Mouse (Mus musculus): ENCODE measurements around the gene Mrtfb. TPM values are rescaled to one million over a fixed set of nuclear protein-coding genes. Genes with fewer than 3 reads are reported as not detected.

The Mrtfb gene
- polyA plus RNA-seq, 1 experiment from 2014 or later, result 19.8 TPM

DNA sequence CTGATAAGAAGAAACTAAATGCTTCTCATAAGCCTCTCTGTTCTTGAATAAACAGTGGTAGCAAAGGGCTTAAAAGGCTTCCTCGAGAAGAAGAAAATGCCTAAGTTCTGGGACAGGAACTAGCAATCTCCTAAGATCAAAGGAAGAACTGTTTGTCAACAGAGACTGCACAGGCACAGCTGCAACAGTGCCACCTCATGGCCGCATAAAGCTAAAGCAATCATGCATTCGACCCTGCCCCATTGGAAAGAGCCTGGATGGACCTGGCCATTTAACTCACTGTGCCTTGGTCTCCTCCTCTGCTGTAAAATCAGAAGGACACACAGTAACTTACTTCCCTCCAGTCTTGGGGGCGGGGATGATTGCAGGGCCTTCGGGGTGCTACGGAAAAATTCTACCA, 184.2 kb downstream of the Mrtfb start:
- no peaks in the 10 kb centered on the region for H3K27me3 ChIP-seq (ENCODE audit: insufficient read depth, low read length)
- peak; percentile 79 for DNase-seq (ENCODE audit: low spot score)
- ATAC-seq (replicated peaks; ENCODE audit: low FRiP score, low read depth), result no peak
- no peak overlapping the region for H3K4me2 ChIP-seq (ENCODE audit: low read length)
- no peak overlapping the region for H3K4me3 ChIP-seq (replicated peaks; ENCODE audit: low read depth, low read length)
- H3K27ac ChIP-seq, result no peak overlapping the region
- TF ChIP-seq CTCF (IDR thresholded peaks at IDR 0.05; ENCODE audit: low read depth), result peak; percentile 80
- no peak overlapping the region for H3K9ac ChIP-seq (ENCODE audit: low read depth, low read length)
- no peaks in the 10 kb centered on the region for H3K4me1 ChIP-seq (replicated peaks; ENCODE audit: insufficient read depth, low read length)
- WGBS, result 44% methylated on average over 6 of the region's 6 CpGs
- H3K36me3 ChIP-seq (ENCODE audit: insufficient read depth, low read length), result no peaks in the 10 kb centered on the region
- H3K9me3 ChIP-seq (replicated peaks; ENCODE audit: low read length), result no peaks in the 10 kb centered on the region

DNA sequence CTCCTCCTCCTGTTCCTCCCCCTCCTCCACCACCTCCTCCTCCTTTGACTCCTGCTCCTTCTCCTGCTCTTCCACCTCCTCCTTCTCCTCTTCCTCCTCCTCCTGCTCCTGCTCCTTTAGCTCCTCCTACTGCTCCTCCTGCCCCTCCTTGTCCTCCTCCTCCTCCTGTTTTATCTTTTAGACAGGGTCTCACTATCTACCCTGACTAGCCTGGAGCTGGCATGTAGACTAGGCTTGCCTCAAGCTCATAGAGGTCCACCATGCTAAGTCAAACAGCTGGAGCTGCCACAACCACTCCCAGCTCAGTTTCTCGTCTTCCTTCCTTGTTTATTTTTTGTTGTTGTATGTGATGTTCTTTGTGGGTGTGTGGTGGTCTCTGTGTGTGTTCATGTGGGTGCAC, 187.5 kb downstream of the Mrtfb start:
- ATAC-seq (replicated peaks; ENCODE audit: low FRiP score, low read depth), result no peak
- no peaks in the 10 kb centered on the region for H3K36me3 ChIP-seq (ENCODE audit: insufficient read depth, low read length)
- H3K4me1 ChIP-seq (replicated peaks; ENCODE audit: insufficient read depth, low read length), result peaks cover 4% of the 10 kb centered on the region; the same call in 1 of the 2 replicates
- H3K9ac ChIP-seq (ENCODE audit: low read depth, low read length), result no peak overlapping the region
- no peaks in the 10 kb centered on the region for H3K27me3 ChIP-seq (ENCODE audit: insufficient read depth, low read length)
- WGBS, result 57% methylated on average over 1 of the region's 1 CpGs
- no peak overlapping the region for H3K27ac ChIP-seq
- H3K9me3 ChIP-seq (replicated peaks; ENCODE audit: low read length), result no peaks in the 10 kb centered on the region
- H3K4me3 ChIP-seq (replicated peaks; ENCODE audit: low read depth, low read length), result no peak overlapping the region
- H3K4me2 ChIP-seq (ENCODE audit: low read length), result no peak overlapping the region
- no peak for TF ChIP-seq CTCF (IDR thresholded peaks at IDR 0.05; ENCODE audit: low read depth)
- no peak for DNase-seq (ENCODE audit: low spot score)

DNA sequence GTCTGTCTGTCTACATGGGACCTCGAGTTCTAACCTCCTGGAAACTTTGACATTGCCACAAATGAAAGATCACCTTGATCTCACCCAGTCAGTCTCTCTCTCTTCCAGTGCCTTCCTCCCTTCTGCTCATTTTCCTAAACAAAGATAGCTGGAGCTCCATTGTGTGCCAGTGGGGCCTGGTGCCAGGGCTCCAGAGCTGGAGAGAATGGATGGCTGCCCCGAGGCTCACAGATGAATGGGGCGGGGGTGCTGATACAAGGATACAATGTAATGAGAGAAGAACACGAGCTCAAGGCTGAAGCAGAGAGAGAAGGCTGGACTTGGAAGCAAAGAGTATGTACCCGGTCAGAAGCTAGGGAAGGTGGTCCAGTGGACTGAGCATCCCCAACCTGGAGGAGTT, 189.2 kb downstream of the Mrtfb start:
- H3K36me3 ChIP-seq (ENCODE audit: insufficient read depth, low read length), result no peaks in the 10 kb centered on the region
- no peak overlapping the region for H3K9ac ChIP-seq (ENCODE audit: low read depth, low read length)

DNA sequence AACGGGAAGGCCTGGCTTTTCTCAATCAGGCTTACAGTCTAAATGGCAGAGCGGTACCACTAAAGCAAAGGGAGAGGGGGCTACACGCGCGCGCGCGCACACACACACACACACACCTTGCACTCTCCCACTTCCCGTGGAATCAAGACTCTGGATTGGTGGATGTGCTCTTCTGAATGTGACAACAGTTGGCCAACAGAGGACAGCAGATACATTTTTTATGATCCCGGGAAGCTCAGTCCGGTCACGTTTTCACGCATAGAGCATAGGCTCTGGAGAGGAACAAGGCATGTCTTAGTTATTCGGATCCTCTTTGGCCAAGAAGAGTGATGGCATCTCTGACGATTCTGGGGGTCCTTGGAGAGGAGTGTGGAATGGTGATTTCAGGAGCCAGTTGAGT, 190.2 kb downstream of the Mrtfb start:
- Histone ChIP-seq H3K9ac (ENCODE audit: low read depth, low read length) (0 out of 2 replicates have a peak overlapping the region, but pooled peaks have one; percentile 69), H3K4me1 (replicated peaks; ENCODE audit: insufficient read depth, low read length) (peaks cover 4% of the 10 kb centered on the region; the same call in 1 of the 2 replicates), H3K4me2 (ENCODE audit: low read length) (peak overlapping the region; percentile 100), H3K9me3 (replicated peaks; ENCODE audit: low read length) (no peaks in the 10 kb centered on the region), H3K4me3 (replicated peaks; ENCODE audit: low read depth, low read length) (peak overlapping the region; percentile 86), H3K36me3 (ENCODE audit: insufficient read depth, low read length) (no peaks in the 10 kb centered on the region), H3K27ac (no peak overlapping the region), H3K27me3 (ENCODE audit: insufficient read depth, low read length) (no peaks in the 10 kb centered on the region)
- TF ChIP-seq CTCF (IDR thresholded peaks at IDR 0.05; ENCODE audit: low read depth), result peak; percentile 58
- ATAC-seq (replicated peaks; ENCODE audit: low FRiP score, low read depth) (no peak), DNase-seq (ENCODE audit: low spot score) (peak; percentile 64)
- WGBS, result 22% methylated on average over 15 of the region's 15 CpGs

More for the DNA sequence above, 189.2 kb downstream of the Mrtfb start:
- Histone ChIP-seq H3K27ac (no peak overlapping the region), H3K4me2 (ENCODE audit: low read length) (no peak overlapping the region), H3K4me1 (replicated peaks; ENCODE audit: insufficient read depth, low read length) (peaks cover 4% of the 10 kb centered on the region; the same call in 1 of the 2 replicates), H3K9me3 (replicated peaks; ENCODE audit: low read length) (no peaks in the 10 kb centered on the region), H3K4me3 (replicated peaks; ENCODE audit: low read depth, low read length) (no peak overlapping the region), H3K27me3 (ENCODE audit: insufficient read depth, low read length) (no peaks in the 10 kb centered on the region)
- DNase-seq (ENCODE audit: low spot score), result no peak
- WGBS, result 70% methylated on average over 5 of the region's 5 CpGs
- no peak for TF ChIP-seq CTCF (IDR thresholded peaks at IDR 0.05; ENCODE audit: low read depth)
- ATAC-seq (replicated peaks; ENCODE audit: low FRiP score, low read depth), result no peak

- H3K27ac ChIP-seq, result no peak overlapping the region
- 0 out of 2 replicates have a peak, but pooled peaks have one; percentile 26 for ATAC-seq (replicated peaks; ENCODE audit: low FRiP score, low read depth)
- H3K4me2 ChIP-seq (ENCODE audit: low read length), result peak overlapping the region; percentile 100
- under 1% methylated on average over 11 of the region's 11 CpGs for WGBS
- peak overlapping the region; percentile 86 for H3K4me3 ChIP-seq (replicated peaks; ENCODE audit: low read depth, low read length)
- peaks cover 4% of the 10 kb centered on the region; the same call in 1 of the 2 replicates for H3K4me1 ChIP-seq (replicated peaks; ENCODE audit: insufficient read depth, low read length)
- TF ChIP-seq CTCF (IDR thresholded peaks at IDR 0.05; ENCODE audit: low read depth), result no peak
- 0 out of 2 replicates have a peak overlapping the region, but pooled peaks have one; percentile 69 for H3K9ac ChIP-seq (ENCODE audit: low read depth, low read length)
- no peaks in the 10 kb centered on the region for H3K27me3 ChIP-seq (ENCODE audit: insufficient read depth, low read length)
- no peaks in the 10 kb centered on the region for H3K36me3 ChIP-seq (ENCODE audit: insufficient read depth, low read length)
- no peaks in the 10 kb centered on the region for H3K9me3 ChIP-seq (replicated peaks; ENCODE audit: low read length)
- peak; percentile 56 for DNase-seq (ENCODE audit: low spot score)
Measured at GRCm38 (mm10) chr16:13446971-13447283, 190.6 kb downstream of the Mrtfb start.

GRCm38 (mm10) chr16:13447284-13448050, 191.2 kb downstream of the Mrtfb start:
- peak; percentile 83 for ATAC-seq (replicated peaks; ENCODE audit: low FRiP score, low read depth)
- DNase-seq (ENCODE audit: low spot score), result peak; percentile 63
- WGBS, result under 1% methylated on average over 29 of the region's 43 CpGs
- no peak for TF ChIP-seq CTCF (IDR thresholded peaks at IDR 0.05; ENCODE audit: low read depth)
- Histone ChIP-seq H3K4me1 (replicated peaks; ENCODE audit: insufficient read depth, low read length) (peaks cover 4% of the 10 kb centered on the region; the same call in 1 of the 2 replicates), H3K4me2 (ENCODE audit: low read length) (peak overlapping the region; percentile 100), H3K9ac (ENCODE audit: low read depth, low read length) (peak overlapping the region; percentile 69), H3K36me3 (ENCODE audit: insufficient read depth, low read length) (no peaks in the 10 kb centered on the region), H3K27ac (peak overlapping the region; percentile 3; the same call in 1 of the 2 replicates), H3K9me3 (replicated peaks; ENCODE audit: low read length) (no peaks in the 10 kb centered on the region), H3K27me3 (ENCODE audit: insufficient read depth, low read length) (no peaks in the 10 kb centered on the region), H3K4me3 (replicated peaks; ENCODE audit: low read depth, low read length) (peak overlapping the region; percentile 86)

All from kidney, postnatal 0 days (tissue).